Mouse (Mus musculus): ENCODE data around the gene Zzef1. TPM values are rescaled to one million over a fixed set of nuclear protein-coding genes. Genes with fewer than 3 reads are reported as not detected.

The Zzef1 gene
- polyA plus RNA-seq, 1 experiment from 2014 or later = 6.0 TPM

DNA sequence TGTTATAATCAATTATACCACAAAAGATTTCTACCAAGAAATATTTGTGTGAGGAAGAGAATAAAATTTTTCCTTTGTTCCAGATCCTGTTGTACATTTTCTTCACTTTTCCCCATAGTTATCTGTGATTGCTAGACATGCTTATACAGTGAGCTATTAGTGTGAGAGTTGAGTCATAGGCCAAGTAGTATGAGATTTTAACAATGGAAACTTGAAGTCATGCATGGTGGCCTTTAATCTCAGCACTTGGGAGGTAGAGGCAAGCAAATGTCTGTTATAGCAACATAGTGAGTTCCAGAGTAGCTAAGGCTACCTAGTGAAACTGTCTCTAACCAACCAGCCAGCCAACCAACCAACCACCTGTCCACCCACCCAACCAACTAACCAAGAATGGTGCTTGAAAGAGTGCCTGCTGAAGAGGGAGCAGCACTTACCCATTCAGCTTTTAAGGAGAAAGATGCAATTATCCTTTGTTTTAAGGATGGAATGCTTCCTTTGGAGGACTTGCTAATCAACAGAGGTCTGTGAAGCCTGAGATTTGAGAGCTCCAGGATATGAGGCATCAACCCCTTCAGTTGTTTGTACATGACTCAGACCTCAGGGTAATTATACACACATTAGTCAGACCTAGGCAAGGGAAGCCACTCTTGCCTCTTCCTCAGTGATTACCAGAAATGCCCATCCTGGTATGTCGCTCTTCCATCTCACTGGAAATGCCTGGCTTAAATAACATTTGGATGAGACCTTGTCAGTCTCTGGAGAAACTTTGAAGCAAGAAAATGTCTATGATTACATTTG is 52.0 kb downstream of the Zzef1 start:
- Histone ChIP-seq H3K4me3 (no peak overlapping the region), H3K9me3 (replicated peaks) (no peaks in the 10 kb centered on the region), H3K27ac (no peak overlapping the region), H3K9ac (no peak overlapping the region), H3K4me1 (replicated peaks) (no peaks in the 10 kb centered on the region), H3K36me3 (peaks cover 40% of the 10 kb centered on the region), H3K27me3 (no peaks in the 10 kb centered on the region), H3K4me2 (no peak overlapping the region)
- ATAC-seq (replicated peaks; ENCODE audit: insufficient number of reproducible peaks, insufficient read depth, low FRiP score, low read depth) = no peak
- 94% methylated on average over 1 of the region's 1 CpGs for WGBS

DNA sequence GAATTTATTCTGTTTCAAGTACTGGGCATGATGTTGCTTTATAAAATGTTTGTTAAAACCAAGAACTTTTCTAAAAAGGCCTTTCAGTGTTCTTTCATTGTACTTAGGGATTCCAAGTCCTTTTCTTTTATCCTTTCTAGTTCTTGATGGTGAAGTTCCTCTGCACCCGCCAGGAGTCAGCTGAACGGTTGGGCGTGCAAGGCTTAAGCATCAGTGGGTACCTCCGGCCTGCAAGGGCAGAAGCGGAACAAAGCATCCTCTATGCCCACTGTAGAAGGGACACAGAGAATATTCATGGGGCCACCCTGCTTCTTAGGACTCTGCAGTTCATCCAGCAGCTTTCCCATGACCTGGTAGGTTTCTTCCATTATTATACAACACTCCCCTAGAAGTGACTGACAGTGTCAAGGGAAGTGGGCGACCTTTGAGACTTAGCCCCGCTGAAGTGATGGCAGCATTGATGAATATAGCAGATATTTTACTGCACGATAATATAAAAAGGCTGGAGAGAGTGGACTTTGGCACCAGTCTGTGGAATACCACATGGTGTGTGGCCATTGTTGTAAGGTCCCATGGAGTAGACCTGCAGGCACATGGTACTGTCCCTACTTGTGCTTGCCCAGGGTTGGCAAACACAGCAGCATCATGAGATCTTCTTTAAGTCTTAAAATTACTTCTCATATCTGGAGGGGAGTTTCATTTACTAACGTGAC is 54.5 kb downstream of the Zzef1 start:
- Histone ChIP-seq H3K4me1 (replicated peaks) (no peaks in the 10 kb centered on the region), H3K4me2 (no peak overlapping the region), H3K27ac (no peak overlapping the region), H3K9me3 (replicated peaks) (no peaks in the 10 kb centered on the region), H3K4me3 (no peak overlapping the region), H3K36me3 (peaks cover 51% of the 10 kb centered on the region), H3K9ac (no peak overlapping the region), H3K27me3 (no peaks in the 10 kb centered on the region)
- WGBS = 89% methylated on average over 9 of the region's 9 CpGs
- no peak for ATAC-seq (replicated peaks; ENCODE audit: insufficient number of reproducible peaks, insufficient read depth, low FRiP score, low read depth)

DNA sequence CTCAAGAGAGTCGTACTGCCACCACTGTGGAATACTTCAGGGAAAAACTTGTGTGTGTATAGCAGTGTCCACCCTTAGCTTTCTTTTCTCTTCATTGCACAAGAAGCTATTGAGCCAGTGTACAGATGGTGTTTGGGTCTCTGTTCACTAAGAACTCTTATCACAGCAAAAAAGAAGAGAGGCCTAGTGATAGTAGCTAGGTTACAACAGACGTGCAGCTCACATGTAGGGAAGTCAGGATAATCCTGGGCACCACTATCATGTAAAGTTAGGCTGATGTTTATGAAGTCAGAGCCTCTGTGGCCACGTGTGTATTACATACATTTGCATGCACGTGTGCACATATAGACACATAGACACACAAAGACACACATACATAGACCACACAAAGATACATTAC is 55.2 kb downstream of the Zzef1 start:
- Histone ChIP-seq H3K9ac (no peak overlapping the region), H3K36me3 (peaks cover 56% of the 10 kb centered on the region)
- WGBS = 81% methylated on average over 4 of the region's 4 CpGs

GRCm38 (mm10) chr11:72852122-72852521 is 56.1 kb downstream of the Zzef1 start:
- 70% methylated on average over 1 of the region's 1 CpGs for WGBS

More for the DNA sequence above, 55.2 kb downstream of the Zzef1 start:
- no peak overlapping the region for H3K4me2 ChIP-seq
- no peaks in the 10 kb centered on the region for H3K4me1 ChIP-seq (replicated peaks)
- no peak for ATAC-seq (replicated peaks; ENCODE audit: insufficient number of reproducible peaks, insufficient read depth, low FRiP score, low read depth)
- no peak overlapping the region for H3K4me3 ChIP-seq
- no peak overlapping the region for H3K27ac ChIP-seq
- H3K9me3 ChIP-seq (replicated peaks) = no peaks in the 10 kb centered on the region
- no peaks in the 10 kb centered on the region for H3K27me3 ChIP-seq

GRCm38 (mm10) chr11:72853086-72853485 is 57.1 kb downstream of the Zzef1 start:
- WGBS = 85% methylated on average over 4 of the region's 4 CpGs
- H3K36me3 ChIP-seq = peaks cover 58% of the 10 kb centered on the region
- ATAC-seq (replicated peaks; ENCODE audit: insufficient number of reproducible peaks, insufficient read depth, low FRiP score, low read depth) = no peak

More at GRCm38 (mm10) chr11:72852122-72852521, 56.1 kb downstream of the Zzef1 start:
- no peak for ATAC-seq (replicated peaks; ENCODE audit: insufficient number of reproducible peaks, insufficient read depth, low FRiP score, low read depth)
- peaks cover 61% of the 10 kb centered on the region for H3K36me3 ChIP-seq
- H3K9me3 ChIP-seq (replicated peaks) = no peaks in the 10 kb centered on the region
- H3K27me3 ChIP-seq = no peaks in the 10 kb centered on the region
- no peak overlapping the region for H3K4me2 ChIP-seq
- no peak overlapping the region for H3K4me3 ChIP-seq
- no peak overlapping the region for H3K9ac ChIP-seq
- no peak overlapping the region for H3K27ac ChIP-seq
- H3K4me1 ChIP-seq (replicated peaks) = peaks cover 2% of the 10 kb centered on the region; the same call in 1 of the 2 replicates

DNA sequence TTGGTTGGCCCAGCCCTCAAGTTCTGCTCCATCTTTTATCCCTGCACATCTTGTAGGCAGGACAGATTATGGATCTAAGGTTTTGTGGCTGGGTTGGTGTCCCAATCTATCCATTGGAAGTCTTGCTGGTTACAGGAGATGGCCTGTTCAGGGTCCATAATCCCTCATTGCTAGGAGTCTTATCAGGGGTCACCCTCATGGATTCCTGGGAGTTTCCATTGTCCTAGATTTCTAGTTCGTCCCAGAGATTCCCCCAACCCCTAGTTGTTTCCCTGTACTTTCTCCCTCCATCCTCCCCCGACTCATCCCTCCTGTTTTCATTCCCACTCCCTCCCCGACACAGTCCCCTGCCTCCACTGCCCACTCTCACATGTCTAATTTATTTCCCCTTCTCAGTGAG is 58.2 kb downstream of the Zzef1 start:
- WGBS = 81% methylated on average over 3 of the region's 3 CpGs
- ATAC-seq (replicated peaks; ENCODE audit: insufficient number of reproducible peaks, insufficient read depth, low FRiP score, low read depth) = no peak
- H3K27me3 ChIP-seq = no peaks in the 10 kb centered on the region
- H3K27ac ChIP-seq = no peak overlapping the region
- no peaks in the 10 kb centered on the region for H3K9me3 ChIP-seq (replicated peaks)
- no peak overlapping the region for H3K4me3 ChIP-seq
- H3K36me3 ChIP-seq = peaks cover 52% of the 10 kb centered on the region
- no peak overlapping the region for H3K9ac ChIP-seq
- H3K4me2 ChIP-seq = no peak overlapping the region
- H3K4me1 ChIP-seq (replicated peaks) = peaks cover 2% of the 10 kb centered on the region; the same call in 1 of the 2 replicates

More at GRCm38 (mm10) chr11:72853086-72853485, 57.1 kb downstream of the Zzef1 start:
- Histone ChIP-seq H3K4me1 (replicated peaks) (peaks cover 2% of the 10 kb centered on the region; the same call in 1 of the 2 replicates), H3K4me3 (no peak overlapping the region), H3K27ac (no peak overlapping the region), H3K9me3 (replicated peaks) (no peaks in the 10 kb centered on the region), H3K9ac (no peak overlapping the region), H3K27me3 (no peaks in the 10 kb centered on the region), H3K4me2 (no peak overlapping the region)

DNA sequence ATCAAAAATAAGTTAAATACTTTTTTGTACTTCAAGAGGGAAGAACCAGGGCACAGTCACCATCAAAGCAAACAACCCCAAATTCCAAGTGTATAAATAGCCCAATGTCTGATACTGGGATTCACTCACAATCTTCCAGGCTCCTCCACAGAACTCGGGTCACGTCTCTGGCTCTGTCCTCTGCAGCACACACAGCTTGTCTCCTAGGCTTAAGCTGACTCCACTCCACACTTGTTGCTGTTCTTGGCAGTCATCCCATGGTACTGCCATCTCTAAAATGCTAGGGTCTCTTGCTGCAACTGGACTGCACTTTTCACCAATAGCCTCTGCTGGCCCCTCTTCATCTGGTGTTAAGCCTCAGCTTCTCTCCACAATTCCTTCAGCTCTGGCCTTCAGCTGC is 60.7 kb downstream of the Zzef1 start:
- no peak overlapping the region for H3K4me3 ChIP-seq
- 0 out of 2 replicates have a peak overlapping the region, but pooled peaks have one; percentile 29 for H3K27ac ChIP-seq
- no peak for ATAC-seq (replicated peaks; ENCODE audit: insufficient number of reproducible peaks, insufficient read depth, low FRiP score, low read depth)
- H3K4me1 ChIP-seq (replicated peaks) = peaks cover 2% of the 10 kb centered on the region; the same call in 1 of the 2 replicates
- no peaks in the 10 kb centered on the region for H3K9me3 ChIP-seq (replicated peaks)
- H3K36me3 ChIP-seq = peaks cover 69% of the 10 kb centered on the region
- H3K9ac ChIP-seq = no peak overlapping the region
- H3K4me2 ChIP-seq = no peak overlapping the region
- 48% methylated on average over 2 of the region's 2 CpGs for WGBS
- H3K27me3 ChIP-seq = no peaks in the 10 kb centered on the region

DNA sequence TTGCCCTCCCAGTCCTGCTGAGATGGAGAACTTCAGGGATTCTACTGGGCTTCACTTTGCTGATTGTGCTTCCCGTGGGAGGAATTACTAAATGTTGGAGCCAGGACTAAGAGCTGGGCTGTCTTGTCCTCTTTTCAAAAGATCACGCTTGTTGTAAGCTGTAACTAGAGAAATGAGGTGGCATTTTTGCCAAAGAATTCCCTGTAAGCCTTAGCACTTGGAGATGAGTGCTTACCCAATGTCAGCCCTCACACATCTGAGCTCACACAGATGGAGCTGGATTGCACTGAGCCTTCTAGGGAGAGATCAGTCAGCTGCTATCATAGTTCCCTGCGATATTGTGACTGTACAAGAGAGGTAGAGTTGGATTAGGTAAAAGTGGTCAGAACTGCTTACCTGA is 65.2 kb downstream of the Zzef1 start:
- peaks cover 2% of the 10 kb centered on the region; the same call in 1 of the 2 replicates for H3K4me1 ChIP-seq (replicated peaks)
- no peak overlapping the region for H3K4me3 ChIP-seq
- no peak for ATAC-seq (replicated peaks; ENCODE audit: insufficient number of reproducible peaks, insufficient read depth, low FRiP score, low read depth)
- no peak overlapping the region for H3K9ac ChIP-seq
- no peak overlapping the region for H3K4me2 ChIP-seq
- no peak overlapping the region for H3K27ac ChIP-seq
- H3K9me3 ChIP-seq (replicated peaks) = no peaks in the 10 kb centered on the region
- no peaks in the 10 kb centered on the region for H3K27me3 ChIP-seq
- peaks cover 64% of the 10 kb centered on the region for H3K36me3 ChIP-seq
- 85% methylated on average over 3 of the region's 3 CpGs for WGBS

DNA sequence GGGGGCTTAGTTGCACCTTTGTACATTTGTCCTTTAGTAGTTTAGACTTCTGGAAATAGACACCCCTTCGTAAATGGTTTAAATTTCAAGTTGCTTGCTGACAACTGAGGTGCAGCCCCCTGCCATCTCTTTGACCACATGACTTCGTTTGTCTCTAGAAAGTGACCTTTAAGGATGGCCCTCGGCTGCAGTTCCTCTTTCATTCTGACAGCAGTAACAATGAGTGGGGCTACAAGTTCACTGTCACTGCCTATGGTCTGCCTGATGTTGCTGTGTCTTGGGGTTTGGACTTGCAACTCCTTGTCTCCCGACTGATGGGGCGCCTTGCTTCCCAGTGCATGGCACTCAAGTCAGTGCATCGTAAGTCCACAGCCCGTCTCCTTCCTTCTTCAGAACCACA is 70.4 kb downstream of the Zzef1 start:
- ATAC-seq (replicated peaks; ENCODE audit: insufficient number of reproducible peaks, insufficient read depth, low FRiP score, low read depth) = no peak
- H3K9ac ChIP-seq = no peak overlapping the region
- WGBS = 85% methylated on average over 7 of the region's 7 CpGs
- no peaks in the 10 kb centered on the region for H3K27me3 ChIP-seq
- H3K4me3 ChIP-seq = no peak overlapping the region
- peaks cover 62% of the 10 kb centered on the region for H3K36me3 ChIP-seq
- H3K27ac ChIP-seq = no peak overlapping the region
- H3K4me1 ChIP-seq (replicated peaks) = 0 out of 2 replicates have a peak, but pooled peaks cover 6% of the 10 kb centered on the region
- H3K4me2 ChIP-seq = no peak overlapping the region
- no peaks in the 10 kb centered on the region for H3K9me3 ChIP-seq (replicated peaks)

GRCm38 (mm10) chr11:72872061-72872460 is 76.0 kb downstream of the Zzef1 start:
- no peak overlapping the region for H3K4me2 ChIP-seq
- H3K4me1 ChIP-seq (replicated peaks) = 0 out of 2 replicates have a peak, but pooled peaks cover 6% of the 10 kb centered on the region
- ATAC-seq (replicated peaks; ENCODE audit: insufficient number of reproducible peaks, insufficient read depth, low FRiP score, low read depth) = no peak
- H3K36me3 ChIP-seq = peaks cover 65% of the 10 kb centered on the region
- H3K9me3 ChIP-seq (replicated peaks) = no peaks in the 10 kb centered on the region
- no peak overlapping the region for H3K4me3 ChIP-seq
- no peak overlapping the region for H3K9ac ChIP-seq
- WGBS = 83% methylated on average over 1 of the region's 1 CpGs
- H3K27ac ChIP-seq = no peak overlapping the region
- H3K27me3 ChIP-seq = no peaks in the 10 kb centered on the region

DNA sequence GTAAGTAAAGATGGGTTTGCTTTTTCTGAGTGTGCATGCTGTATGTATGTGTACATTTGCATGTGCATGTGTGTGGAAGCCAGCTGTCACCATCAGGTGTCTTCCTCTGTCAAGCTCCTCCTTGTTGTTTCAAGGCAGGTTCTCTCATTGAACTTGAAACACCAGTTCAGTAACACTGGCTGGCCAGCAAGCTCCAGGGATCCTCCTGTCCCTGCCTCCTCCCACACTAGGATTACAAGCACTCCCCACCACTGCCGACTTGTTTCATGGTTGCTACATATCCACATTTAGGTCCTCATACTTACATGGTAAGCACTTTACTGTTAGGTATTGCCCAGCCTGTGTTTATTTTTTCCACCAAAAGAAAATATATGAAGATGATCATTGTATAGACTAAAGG is 96.6 kb downstream of the Zzef1 start:
- no peak overlapping the region for H3K9ac ChIP-seq
- no peaks in the 10 kb centered on the region for H3K27me3 ChIP-seq
- 88% methylated on average over 1 of the region's 1 CpGs for WGBS
- peaks cover 68% of the 10 kb centered on the region for H3K36me3 ChIP-seq
- H3K9me3 ChIP-seq (replicated peaks) = no peaks in the 10 kb centered on the region
- H3K4me2 ChIP-seq = no peak overlapping the region
- no peak overlapping the region for H3K4me3 ChIP-seq
- ATAC-seq (replicated peaks; ENCODE audit: insufficient number of reproducible peaks, insufficient read depth, low FRiP score, low read depth) = no peak
- H3K27ac ChIP-seq = no peak overlapping the region
- no peaks in the 10 kb centered on the region for H3K4me1 ChIP-seq (replicated peaks)
